Mouse (Mus musculus): ENCODE data around the gene Nppa. TPM values are rescaled to one million over a fixed set of nuclear protein-coding genes. Genes with fewer than 3 reads are reported as not detected.

Nppa gene
- total RNA-seq (2021), result not detected

DNA sequence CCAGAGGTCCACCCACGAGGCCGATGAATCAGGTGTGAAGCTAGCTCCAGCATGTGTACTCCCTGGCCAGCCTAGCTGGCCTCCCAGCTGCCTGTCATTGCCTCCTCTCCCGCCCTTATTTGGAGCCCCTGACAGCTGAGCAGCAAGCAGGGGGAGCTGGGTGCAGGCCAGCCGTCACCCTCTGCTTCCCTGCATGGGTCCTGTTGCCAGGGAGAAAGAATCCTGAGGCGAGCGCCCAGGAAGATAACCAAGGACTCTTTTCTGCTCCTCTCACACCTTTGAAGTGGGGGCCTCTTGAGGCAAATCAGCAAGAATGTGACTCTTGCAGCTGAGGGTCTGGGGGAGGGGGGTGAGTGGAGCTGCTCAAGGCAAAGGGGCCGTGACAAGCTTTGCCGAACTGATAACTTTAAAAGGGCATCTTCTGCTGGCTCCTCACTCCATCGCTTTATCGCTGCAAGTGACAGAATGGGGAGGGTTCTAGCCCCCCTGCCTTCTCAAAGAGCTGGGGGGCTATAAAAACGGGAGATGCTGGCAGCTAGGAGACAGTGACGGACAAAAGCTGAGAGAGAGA is at the start of gene Nppa:
Gene Nppa (plus strand): TSS at position 521 of the 571 bp plus-strand sequence.
- DNase-seq (ENCODE audit: extremely low spot score in 1 of 2, low spot score in 1 of 2), result no peak

DNA sequence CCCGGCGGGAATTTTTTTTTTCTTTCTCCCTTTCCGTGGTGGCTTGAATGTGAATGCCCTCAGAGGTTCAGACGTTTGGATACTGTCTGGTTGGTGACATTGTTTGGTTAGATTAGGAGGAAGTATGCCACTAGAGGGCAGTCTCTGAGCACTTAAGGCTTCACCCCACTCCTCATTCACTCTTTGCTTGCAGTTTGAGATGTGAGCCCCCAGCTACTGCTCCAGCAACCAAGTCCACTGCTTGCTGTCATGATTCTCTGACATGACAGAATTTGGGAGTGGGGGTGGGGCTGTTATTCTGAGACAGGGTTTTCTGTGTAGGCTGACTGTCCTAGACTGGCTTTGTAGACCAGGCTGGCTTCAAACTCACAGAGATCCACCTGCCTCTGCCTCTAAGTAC is 46.9 kb upstream of the Nppa start:
- DNase-seq (ENCODE audit: extremely low spot score in 1 of 2, low spot score in 1 of 2), result peak in 1 of 2 experiments; percentile 47

DNA sequence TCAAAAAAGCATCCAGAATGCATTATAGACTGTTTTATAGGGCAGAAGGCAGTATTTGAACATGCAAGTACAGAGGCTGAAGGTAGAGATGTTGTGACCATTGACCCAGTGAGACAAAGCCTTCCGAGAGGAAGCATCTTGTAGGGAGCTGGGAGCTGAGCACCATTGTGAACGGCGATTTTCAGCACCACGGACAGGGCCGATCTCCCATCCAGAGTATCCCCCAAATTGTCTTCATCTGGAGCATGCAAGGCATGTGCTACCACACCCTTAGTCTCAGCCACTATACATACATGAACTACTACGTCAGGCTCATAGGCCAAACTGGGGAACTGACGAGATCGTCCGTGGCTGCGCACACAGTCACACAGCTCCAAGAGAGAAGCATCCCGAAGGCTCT is 43.4 kb upstream of the Nppa start:
- no peak for DNase-seq (ENCODE audit: extremely low spot score in 1 of 2, low spot score in 1 of 2)

DNA sequence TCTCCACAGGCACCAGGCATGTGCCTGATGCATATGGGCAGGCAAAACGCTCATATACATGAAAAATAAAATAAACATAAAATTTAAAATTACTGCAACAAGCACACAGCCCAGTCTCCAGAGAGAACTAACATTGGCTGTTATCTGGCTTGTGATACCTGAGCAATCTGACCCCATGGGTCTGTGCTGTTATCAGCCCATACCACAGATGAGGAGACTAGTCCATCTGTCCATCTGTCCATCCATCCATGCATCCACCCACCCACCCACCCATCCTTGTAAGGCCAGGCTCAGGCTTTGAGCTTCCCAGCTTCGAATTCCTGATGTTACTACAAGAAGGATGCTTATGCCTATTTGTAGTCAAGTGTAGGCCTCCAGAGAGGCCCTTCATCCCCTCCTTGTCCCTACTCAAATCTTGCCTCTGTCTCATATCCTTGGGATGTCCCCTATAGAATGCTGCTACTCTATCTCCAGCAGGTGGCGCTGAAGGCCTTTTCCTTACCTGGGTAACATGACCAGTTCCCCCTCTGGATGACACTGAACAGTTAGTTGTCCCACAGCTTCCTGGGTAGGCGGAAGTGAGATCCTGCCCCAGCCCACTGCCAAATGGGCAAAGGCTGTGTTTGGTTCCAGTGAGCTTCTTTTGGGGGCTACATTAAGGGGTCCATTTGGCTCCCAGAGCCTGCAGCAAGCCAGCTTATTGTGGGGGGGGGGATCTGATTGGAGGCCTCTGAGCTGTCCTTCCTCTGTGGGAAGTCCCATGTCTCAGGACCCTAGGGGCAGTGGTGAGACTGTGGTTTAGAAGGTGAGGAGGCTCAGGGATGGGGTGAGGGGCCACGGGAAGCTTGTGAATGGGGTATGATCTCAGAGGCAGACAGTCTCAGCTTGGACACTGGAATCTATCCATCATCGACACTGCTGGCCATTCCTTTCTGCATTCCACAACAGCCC is 40.4 kb upstream of the Nppa start:
- peak in 1 of 2 experiments; percentile 69 for DNase-seq (ENCODE audit: extremely low spot score in 1 of 2, low spot score in 1 of 2)

DNA sequence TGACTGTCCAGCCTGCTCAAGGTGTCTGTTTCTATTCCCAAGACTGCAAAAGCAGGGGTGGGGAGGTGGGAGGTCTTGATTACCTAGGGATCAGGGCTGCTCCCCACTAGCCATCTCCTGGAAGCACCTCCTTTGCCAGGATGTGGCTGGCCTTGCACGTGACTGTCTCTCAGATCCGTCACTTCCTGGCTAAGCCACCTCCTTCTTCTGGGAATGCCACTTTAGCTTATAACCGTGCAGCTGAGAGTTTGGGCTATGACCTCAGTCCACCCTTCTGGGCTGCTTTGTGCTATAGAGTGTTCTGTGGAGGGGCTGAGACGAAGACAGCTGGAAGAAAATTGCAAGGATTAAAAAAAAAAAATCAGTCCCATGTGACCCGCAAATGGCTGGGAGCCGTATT is 37.7 kb upstream of the Nppa start:
- DNase-seq (ENCODE audit: extremely low spot score in 1 of 2, low spot score in 1 of 2), result no peak

DNA sequence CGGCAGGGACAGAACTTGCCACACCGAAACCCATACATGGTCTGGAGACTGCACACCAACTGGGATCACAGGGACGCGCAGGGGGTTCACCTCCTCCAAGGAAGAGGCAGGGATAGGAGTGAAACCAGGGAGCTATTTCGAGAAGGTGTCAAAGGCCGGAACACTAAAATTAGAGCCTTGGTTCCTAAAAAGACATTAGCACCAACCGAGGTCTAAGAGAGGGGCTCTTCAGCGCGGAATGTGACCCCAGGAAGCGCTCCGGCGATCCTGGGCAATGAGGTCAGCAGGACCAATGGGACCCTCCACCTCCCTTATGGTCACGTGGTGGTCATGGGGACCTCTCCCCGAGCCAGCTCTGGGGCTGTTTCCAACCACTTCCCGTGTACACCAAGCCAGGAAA is 36.9 kb upstream of the Nppa start:
- DNase-seq (ENCODE audit: extremely low spot score in 1 of 2, low spot score in 1 of 2), result no peak

DNA sequence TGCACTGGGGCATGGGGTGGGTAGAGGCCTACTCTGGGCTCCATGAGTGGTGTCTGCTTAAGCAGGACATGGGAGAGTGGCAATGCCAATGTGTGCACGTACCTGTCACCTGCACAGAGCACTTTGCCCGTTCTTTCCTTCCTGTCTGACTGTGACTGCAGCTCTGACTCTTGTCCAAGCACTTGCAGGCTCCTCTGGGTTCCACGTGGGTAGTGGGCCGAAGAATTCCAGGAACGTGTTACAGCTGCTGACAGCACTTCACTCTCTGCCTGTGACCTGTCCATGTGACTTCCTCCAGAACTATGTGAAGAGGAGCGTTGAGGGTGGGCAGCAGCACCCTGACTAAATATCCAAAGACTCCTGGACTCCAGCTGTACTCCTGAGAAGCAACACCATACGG is 34.8 kb upstream of the Nppa start:
- no peak for DNase-seq (ENCODE audit: extremely low spot score in 1 of 2, low spot score in 1 of 2)

DNA sequence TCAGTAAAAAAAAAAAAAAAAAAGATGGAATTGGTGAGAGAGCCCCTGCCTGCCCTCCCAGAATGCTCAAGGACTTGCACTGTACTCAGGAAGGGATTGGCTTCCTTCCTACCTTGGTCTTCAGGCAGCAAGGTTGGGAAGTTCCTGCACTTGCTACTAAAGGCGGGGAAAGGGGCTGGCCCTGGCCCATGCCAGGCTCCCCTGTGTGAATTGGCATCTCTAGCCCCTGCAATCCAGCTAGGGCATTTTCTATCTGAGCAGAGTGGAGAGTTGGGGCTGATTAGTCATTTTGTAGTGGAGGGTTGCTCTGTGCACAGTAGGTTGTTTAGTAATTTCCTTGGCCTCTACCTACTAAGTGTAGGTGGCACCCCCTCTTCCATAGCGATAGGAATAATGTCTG is 31.7 kb upstream of the Nppa start:
- DNase-seq (ENCODE audit: extremely low spot score in 1 of 2, low spot score in 1 of 2), result no peak

DNA sequence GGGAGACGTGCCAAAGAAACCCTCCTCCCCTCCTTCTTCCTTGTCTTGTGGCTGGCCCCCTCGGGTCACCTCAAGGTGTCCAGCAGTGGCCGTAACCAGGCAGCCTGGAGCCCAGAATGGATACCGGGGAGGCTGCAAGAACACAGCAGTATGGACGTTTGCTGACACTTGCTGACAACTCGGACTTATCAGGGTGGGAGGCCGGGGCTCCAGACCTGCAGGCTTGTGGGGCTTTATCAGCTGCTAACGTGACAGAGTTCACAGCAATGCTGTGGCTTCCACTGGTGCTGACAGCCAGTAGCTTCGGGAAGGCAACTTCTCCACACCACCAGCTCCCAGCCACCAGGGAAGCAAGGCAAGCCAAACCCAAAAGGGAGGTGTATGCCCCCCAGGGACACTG is 31.2 kb upstream of the Nppa start:
- no peak for DNase-seq (ENCODE audit: extremely low spot score in 1 of 2, low spot score in 1 of 2)

DNA sequence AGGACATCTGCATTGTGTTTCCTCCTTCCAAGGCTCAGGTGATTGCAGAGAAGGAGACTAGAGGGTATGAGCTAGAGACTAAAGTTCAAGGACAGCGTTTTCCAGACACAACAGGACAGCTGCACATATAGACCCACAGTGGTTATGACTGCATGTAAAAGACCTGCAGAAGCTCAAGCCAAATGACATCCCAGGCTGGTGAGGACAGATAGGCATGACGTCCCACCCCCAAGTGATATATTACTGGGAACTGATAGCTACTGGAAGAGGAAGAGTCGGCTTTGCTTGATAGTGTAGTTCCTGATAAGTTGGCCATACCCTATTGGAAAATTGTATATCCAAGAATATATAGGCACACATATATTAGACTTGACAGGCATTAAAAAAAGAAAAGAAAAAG is 24.3 kb upstream of the Nppa start:
- no peak for DNase-seq (ENCODE audit: extremely low spot score in 1 of 2, low spot score in 1 of 2)

DNA sequence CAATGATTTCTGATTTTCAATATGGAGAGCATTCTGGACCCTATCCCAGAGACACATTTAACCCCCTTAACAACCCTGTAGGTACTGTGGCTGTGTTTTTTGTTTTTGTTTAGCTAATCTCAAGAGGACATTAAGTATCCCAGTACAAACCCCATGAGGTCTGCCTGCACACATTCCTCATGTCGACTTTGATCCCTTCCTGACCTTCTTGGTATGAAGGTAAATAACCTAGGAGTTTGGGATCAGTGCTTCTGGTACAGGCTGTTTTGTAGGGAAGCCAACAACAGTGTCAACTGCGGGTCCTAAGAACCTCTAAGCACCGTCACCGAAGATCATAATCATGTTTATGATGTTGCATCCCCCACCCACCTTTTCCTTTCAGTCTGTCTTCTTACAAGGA is 22.8 kb upstream of the Nppa start:
- DNase-seq (ENCODE audit: extremely low spot score in 1 of 2, low spot score in 1 of 2), result no peak

DNA sequence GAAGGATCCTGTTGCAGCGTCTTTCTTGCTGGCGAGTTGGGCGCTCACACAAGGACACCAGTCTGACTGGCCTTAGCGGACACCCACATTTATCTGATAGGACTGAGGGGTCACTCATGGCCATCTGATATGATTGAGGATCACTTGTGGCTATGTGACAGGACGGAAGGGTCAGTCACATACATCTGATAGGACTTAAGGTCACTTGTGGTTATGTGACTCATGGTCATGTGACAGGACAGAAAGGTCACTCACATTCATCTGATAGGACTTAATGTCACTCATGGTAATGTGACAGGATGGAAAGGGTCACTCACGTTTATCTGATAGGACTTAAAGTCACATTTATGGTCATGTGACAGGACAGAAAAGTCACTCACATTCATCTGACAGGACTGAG is 22.1 kb upstream of the Nppa start:
- DNase-seq (ENCODE audit: extremely low spot score in 1 of 2, low spot score in 1 of 2), result no peak

DNA sequence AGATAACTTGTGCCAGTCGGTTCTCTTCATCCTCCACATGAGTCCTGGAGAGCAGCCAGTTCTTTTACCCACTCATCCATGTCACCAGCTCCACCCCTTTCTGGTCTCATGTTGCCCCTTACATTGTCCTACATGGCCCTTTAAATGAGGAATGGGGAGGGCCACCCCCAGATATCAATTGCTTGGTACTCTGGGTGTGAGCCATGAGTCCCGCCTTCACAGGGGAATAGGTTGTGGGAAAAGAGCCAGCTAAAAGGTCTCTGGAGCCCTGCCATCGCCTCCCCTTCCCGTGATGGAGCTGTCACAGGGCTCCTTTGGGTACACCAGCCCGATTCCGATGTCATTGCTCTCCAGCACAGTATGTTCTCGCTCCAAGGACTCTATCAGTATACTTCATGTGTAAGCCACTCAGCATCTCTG is 21.1 kb upstream of the Nppa start:
- DNase-seq (ENCODE audit: extremely low spot score in 1 of 2, low spot score in 1 of 2), result no peak

DNA sequence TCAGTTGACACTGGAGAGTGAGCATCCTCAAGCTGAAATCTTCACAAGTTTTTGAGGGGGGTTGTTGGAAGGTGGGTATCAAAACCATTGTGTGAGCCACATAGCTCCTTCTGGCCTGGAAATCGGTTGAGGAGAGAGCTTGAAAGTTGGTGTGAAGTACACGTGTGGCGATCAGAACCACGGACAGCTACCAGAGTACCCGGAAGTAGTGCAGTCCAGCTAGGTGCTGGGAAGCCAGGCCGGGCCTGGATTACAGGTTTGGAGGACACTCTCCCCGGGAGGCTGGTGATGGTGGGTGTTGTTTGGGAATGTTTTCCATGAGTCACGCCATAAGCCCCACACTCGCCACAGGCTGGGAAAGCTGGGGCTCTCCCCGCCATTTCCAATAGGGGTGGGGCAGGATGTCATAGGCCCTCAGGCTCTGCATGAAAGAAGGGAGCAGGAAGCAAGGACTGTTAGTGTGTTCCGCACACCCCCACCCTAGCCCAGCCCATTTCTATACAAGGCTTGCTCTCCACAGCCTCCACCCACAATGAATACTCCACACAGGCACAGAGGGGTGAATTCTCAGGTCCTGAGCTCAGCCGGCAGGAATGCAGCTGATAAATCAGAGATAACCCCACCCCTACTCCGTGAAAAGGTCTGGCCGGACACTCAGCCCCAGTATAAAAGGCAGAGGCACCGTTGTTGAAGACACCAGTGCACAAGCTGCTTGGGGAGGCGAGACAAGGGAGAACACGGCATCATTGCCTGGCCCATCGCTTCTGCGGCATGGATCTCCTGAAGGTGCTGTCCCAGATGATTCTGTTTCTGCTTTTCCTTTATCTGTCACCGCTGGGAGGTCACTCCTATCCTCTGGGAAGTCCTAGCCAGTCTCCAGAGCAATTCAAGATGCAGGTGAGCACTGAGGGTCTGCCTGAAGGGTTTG is 15.1 kb upstream of the Nppa start, which contains the start of gene Nppb:
Gene Nppb (plus strand): TSS at position 584 of the 928 bp plus-strand sequence.
- no peak for DNase-seq (ENCODE audit: extremely low spot score in 1 of 2, low spot score in 1 of 2)

DNA sequence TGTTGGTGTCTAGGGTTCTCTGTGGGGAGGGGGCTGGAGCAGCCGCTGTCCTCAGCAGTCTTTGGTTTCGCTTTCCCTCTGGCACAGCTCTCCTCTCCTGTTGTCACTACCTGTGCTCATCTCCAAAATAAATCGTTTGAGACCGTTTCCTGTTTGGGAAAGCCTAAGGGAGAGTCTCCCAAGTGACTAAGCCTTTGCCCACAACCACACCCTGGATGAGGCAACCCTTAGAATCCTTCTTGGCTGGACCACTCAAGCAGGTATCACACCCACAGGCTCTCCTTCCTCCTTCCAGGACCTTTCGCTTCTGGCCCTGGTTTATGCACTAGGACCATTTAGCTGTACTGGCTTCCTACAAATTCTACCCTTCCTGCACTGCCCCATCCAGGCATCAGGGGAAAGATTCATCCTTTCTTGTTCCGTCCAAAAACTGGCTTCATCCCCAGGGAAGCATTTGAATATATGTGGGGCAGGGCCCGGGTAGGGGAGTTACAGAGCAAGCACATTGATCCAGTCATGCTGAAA is 6.9 kb upstream of the Nppa start:
- no peak for DNase-seq (ENCODE audit: extremely low spot score in 1 of 2, low spot score in 1 of 2)

DNA sequence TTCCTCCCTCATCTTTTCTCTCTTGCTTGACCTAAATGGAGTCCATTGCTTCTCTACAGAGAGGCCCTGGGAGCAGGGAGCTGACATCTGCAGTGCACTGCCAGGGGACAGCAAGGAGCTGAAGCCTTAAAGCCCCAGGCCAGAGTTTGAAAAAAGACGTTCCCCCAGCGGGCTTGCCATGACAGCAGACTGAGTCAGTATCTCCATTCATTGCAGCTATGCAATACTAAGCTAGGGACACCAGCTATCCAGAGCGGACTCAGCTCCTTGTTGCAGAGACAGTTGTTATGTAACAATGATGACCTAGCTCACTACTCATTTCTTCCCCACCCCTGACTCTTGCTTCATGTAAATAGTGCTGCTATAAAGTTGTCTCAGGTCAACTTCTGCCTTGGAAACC is 5.2 kb upstream of the Nppa start:
- DNase-seq (ENCODE audit: extremely low spot score in 1 of 2, low spot score in 1 of 2), result no peak

DNA sequence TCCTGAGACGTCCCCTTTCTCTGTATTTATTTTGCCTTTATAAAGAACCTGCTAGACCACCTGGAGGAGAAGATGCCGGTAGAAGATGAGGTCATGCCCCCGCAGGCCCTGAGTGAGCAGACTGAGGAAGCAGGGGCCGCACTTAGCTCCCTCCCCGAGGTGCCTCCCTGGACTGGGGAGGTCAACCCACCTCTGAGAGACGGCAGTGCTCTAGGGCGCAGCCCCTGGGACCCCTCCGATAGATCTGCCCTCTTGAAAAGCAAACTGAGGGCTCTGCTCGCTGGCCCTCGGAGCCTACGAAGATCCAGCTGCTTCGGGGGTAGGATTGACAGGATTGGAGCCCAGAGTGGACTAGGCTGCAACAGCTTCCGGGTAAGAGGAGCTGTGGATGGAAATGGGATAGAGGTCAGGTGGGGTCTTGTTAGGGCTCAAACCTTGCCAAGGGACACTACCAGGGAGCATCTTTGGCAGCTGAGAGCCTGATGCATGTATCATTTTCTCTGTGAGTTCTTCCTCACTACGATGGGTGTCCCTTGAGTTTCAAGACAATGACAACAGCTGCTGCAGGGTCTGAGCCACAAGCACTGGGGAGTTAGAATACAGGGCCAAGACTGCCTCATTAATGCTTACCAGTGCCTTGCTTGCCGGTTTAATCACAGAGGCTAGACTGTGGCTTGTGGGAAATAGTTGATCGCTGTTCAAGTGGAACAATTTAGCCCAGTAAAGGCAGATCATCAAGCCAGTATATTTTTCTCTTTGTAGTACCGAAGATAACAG is 679 bp downstream of the Nppa start:
- no peak for DNase-seq (ENCODE audit: extremely low spot score in 1 of 2, low spot score in 1 of 2)

DNA sequence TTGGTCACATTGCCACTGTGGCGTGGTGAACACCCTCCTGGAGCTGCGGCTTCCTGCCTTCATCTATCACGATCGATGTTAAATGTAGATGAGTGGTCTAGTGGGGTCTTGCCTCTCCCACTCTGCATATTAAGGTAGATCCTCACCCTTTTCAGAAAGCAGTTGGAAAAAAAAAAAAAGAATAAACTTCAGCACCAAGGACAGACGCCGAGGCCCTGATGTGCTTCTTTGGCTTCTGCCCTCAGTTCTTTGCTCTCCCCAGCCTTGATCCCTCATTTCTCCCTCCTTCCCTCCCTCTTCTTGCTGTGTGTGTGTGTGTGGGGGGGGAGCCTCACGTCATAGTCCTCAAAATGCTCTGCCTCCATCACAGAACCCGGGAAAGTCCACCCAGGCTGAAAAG is 1.3 kb downstream of the Nppa start:
- no peak for DNase-seq (ENCODE audit: extremely low spot score in 1 of 2, low spot score in 1 of 2)

DNA sequence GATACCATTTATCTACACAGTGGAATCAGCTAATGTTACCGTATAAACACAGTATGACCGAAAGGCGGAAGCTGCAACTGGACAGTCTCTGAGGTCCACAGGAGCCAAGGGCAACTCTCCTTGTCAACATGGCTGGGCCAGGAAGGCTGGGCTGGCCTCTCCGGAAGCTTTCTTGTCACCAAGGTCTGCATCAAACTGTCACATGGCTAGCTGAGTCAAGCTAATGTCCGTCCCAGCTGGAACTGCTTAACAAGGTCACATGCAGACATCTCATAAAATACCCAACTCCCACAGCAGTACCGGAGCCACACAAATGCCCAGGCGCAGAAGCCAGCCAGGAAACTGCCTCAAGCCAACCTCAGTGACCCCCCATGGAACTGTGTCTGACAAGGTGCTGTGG is 3.8 kb downstream of the Nppa start:
- DNase-seq (ENCODE audit: extremely low spot score in 1 of 2, low spot score in 1 of 2), result no peak

DNA sequence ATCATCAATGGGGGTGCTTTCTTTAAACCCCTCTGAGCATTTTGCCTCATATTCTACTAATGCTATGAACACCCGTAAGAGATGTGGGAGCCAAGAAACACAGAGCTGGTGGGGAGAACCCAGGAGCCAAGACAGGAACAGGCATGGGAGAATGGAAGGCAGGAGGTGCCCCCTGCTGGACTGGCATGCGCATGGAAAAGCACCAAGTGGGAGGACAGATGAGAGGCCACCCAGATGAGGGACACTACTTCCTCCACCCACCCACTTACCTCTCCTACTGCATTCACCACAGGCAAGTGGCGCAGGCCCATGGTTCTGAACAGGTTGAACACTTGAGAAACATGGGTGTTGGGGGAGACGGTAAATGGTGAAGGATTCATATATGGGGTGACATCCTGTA is 7.9 kb downstream of the Nppa start:
- DNase-seq (ENCODE audit: extremely low spot score in 1 of 2, low spot score in 1 of 2), result peak; percentile 44 to 65

All from layer of hippocampus, postnatal 25 days (tissue).